Mouse (Mus musculus) liver, embryonic 14.5 days (tissue): ENCODE measurements around the gene Gde1.
A peak's percentile ranks its signal among the peaks of the same experiment; 100 is the strongest.

Experiments used
- CTCF ChIP-seq: IDR thresholded peaks from 2 replicates; pipeline ENCODE4 v1.5.1; 2016; ENCODE audit warnings: antibody characterized with exemption, low read depth, control low read depth
- EP300 ChIP-seq: IDR thresholded peaks from 2 replicates; pipeline ENCODE4 v1.6.1; 2016; ENCODE audit warnings: antibody characterized with exemption, low read depth

GRCm38 (mm10) chr7:118751625-118752024 is 46.0 kb upstream of the Gde1 start:
- TF ChIP-seq CTCF (peak; percentile 51), EP300 (no peak)
